Mouse (Mus musculus): Measurements from ENCODE around the gene Hoxa4. TPM values are rescaled to one million over a fixed set of nuclear protein-coding genes. Genes with fewer than 3 reads are reported as not detected.

Hoxa4 gene
- polyA plus RNA-seq, 1 experiment from 2014 or later = 8.8 TPM

DNA sequence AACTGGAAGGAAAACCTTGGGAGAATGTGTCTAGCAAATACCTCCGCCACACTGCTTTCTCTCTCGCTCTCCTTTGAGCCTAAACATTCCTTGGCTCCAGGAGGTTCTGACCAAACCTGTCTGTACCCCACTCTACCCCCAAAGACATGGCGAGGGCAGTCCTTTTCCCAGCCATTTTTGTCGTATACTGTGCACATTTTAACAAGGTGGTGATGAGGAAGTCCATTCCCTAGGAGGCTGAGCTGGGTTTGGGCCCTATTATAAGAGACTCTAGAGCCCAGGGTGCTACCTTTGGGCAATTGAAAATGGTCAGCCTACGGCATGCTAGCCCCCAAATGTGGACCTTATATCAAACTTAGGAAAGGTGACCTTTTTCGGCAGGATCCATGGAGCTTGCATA is 44.3 kb upstream of the Hoxa4 start:
- 25% methylated on average over 6 of the region's 6 CpGs for WGBS
- no peak for ATAC-seq
- Histone ChIP-seq H3K27me3 (replicated peaks; ENCODE audit: control insufficient read depth, insufficient read depth, low read length) (peaks cover 80% of the 10 kb centered on the region), H3K27ac (ENCODE audit: low read depth, low read length) (no peak overlapping the region), H3K4me2 (ENCODE audit: low read length) (no peak overlapping the region), H3K4me3 (ENCODE audit: low read length) (no peak overlapping the region), H3K9ac (ENCODE audit: low read depth, low read length) (no peak overlapping the region), H3K9me3 (ENCODE audit: control insufficient read depth, low read length) (no peaks in the 10 kb centered on the region), H3K4me1 (ENCODE audit: control insufficient read depth, insufficient read depth, low read depth, low read length) (peaks cover 4% of the 10 kb centered on the region; the same call in 1 of the 2 replicates), H3K36me3 (ENCODE audit: control insufficient read depth, insufficient read depth, low read length) (no peaks in the 10 kb centered on the region)

DNA sequence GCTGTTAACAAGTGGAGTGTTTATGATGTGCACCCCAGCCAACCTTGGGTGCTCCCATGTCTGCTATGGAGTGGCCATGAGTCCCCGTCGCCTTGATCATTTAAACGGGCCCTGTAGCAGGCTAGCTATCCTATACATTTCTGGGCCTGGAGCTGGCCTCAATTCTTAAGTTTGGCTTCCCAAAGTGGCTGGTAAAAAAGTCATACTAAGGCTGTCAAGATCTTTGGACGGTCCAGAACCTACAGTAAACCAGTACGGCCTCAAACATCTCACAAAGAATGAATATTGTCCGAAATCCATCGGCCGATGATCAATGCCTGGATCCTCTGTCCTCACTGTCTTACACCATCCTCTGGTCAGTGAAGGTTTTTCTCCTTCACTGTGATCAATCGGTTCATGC is 43.7 kb upstream of the Hoxa4 start:
- Histone ChIP-seq H3K9ac (ENCODE audit: low read depth, low read length) (no peak overlapping the region), H3K9me3 (ENCODE audit: control insufficient read depth, low read length) (no peaks in the 10 kb centered on the region), H3K4me1 (ENCODE audit: control insufficient read depth, insufficient read depth, low read depth, low read length) (peaks cover 2% of the 10 kb centered on the region; the same call in 1 of the 2 replicates), H3K27me3 (replicated peaks; ENCODE audit: control insufficient read depth, insufficient read depth, low read length) (peaks cover 79% of the 10 kb centered on the region), H3K27ac (ENCODE audit: low read depth, low read length) (no peak overlapping the region), H3K4me2 (ENCODE audit: low read length) (no peak overlapping the region), H3K36me3 (ENCODE audit: control insufficient read depth, insufficient read depth, low read length) (no peaks in the 10 kb centered on the region), H3K4me3 (ENCODE audit: low read length) (no peak overlapping the region)
- no peak for ATAC-seq
- WGBS = 30% methylated on average over 9 of the region's 9 CpGs

DNA sequence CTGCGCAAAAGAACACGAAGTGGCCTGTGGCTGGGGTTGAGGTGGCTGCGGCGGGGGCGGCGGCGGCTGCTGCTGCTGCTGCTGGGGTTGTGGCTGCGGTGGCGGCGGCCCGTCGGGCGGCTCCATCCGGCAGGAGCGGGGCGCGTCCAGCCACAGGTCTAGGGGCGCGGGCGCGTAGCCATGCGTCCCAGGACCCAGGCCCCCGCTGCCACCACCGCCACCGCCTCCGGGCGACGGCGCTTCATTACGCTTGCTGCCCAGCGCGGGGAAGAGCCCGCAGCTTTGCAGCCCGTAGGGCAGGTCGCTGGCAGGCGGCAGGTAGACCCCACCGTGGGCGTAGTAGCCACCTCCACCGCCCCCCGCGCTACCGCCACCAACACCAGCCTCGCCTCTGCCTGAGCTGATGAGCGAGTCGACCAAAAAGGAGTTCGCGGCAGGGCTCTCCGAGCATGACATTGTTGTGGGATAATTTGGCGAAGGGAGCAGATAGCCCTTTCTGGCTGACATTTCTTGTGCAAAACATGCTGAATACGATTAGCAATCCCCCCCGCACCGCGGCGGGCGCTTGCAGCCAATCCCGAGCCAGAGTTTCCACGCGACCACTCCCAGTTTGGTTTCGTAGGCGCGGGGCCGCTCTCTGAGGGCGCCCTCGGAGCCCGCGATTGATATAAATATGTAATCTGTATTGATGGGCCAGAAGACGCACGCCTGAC is 43.0 kb upstream of the Hoxa4 start:
- Histone ChIP-seq H3K36me3 (ENCODE audit: control insufficient read depth, insufficient read depth, low read length) (no peaks in the 10 kb centered on the region), H3K4me2 (ENCODE audit: low read length) (no peak overlapping the region), H3K27me3 (replicated peaks; ENCODE audit: control insufficient read depth, insufficient read depth, low read length) (peaks cover 78% of the 10 kb centered on the region), H3K4me3 (ENCODE audit: low read length) (no peak overlapping the region), H3K27ac (ENCODE audit: low read depth, low read length) (no peak overlapping the region), H3K9ac (ENCODE audit: low read depth, low read length) (no peak overlapping the region), H3K4me1 (ENCODE audit: control insufficient read depth, insufficient read depth, low read depth, low read length) (no peaks in the 10 kb centered on the region), H3K9me3 (ENCODE audit: control insufficient read depth, low read length) (no peaks in the 10 kb centered on the region)
- no peak for ATAC-seq
- WGBS = under 1% methylated on average over 52 of the region's 68 CpGs

DNA sequence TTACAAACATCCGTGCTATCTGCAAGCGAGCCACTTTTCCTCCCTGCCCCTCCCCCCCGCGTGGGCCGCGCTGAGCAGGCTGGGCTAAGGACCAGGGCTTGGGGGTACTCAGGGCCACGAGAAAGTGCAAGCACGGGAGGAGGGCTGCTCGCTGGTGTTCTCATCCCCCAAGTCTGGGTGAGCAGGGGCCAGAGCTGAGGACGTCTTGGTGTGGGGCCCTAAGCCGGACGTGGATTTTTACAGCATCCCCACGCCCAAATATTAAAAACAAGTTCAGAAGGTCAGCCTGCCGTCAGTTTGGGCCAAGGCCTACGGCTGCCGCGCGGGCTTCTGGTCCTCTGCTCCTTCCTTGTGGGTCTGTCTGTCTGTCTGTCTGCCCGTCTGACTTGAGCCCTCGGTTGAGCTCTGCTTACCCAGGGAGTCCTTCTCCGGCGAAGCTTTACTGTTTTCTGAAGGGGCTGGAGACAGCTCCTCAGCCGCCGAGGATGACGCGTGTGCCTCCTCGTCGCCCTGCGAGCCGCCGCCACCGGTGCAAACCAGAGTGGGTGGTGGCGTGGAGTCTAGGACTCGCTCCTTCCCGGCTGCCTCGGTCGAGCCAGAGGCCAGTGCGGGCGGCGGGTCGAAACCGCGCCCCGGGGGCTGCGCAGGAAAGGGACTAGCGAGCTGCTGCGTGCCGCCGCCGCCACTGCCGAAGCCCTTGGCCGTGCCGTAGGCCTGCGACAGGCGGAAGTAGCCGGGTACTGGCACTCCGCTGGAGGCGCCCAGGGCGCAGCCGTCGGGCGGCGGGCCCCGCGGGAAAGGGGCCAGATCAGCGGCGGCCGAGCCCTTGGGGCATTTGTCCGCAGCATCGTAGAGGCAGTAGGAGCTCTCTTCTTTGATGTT is 42.2 kb upstream of the Hoxa4 start:
- ATAC-seq = no peak
- 1% methylated on average over 65 of the region's 70 CpGs for WGBS
- H3K36me3 ChIP-seq (ENCODE audit: control insufficient read depth, insufficient read depth, low read length) = no peaks in the 10 kb centered on the region
- H3K4me2 ChIP-seq (ENCODE audit: low read length) = no peak overlapping the region
- H3K4me1 ChIP-seq (ENCODE audit: control insufficient read depth, insufficient read depth, low read depth, low read length) = no peaks in the 10 kb centered on the region
- peaks cover 80% of the 10 kb centered on the region for H3K27me3 ChIP-seq (replicated peaks; ENCODE audit: control insufficient read depth, insufficient read depth, low read length)
- no peak overlapping the region for H3K27ac ChIP-seq (ENCODE audit: low read depth, low read length)
- no peaks in the 10 kb centered on the region for H3K9me3 ChIP-seq (ENCODE audit: control insufficient read depth, low read length)
- no peak overlapping the region for H3K4me3 ChIP-seq (ENCODE audit: low read length)
- H3K9ac ChIP-seq (ENCODE audit: low read depth, low read length) = no peak overlapping the region

DNA sequence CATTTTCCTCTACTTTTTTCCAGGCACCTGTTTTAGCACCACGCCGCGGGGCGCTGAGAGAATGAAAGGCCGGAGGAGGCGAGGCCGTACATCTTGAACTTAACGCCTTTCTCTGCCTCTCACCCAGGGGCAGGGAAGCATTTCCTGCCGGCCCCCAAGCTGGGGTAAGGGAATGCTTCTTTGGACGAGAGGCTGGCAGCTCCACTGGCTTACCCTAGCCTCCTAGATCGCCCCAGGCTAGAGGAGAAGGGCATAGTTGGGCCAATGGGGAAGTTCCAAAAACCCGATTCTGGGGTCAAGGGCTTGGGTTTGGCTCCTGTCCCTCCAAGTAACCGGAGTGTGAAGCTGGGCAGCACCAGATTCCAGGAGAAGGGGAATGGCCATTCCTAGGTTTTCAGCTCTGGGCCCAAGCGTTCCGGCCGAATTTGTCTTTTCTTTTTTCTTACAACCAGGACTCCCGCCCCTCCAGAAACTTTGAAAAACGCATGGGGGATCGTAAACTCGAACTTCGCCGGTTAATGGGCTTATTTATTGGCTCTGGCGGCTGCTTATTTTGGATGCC is 41.5 kb upstream of the Hoxa4 start:
- H3K27me3 ChIP-seq (replicated peaks; ENCODE audit: control insufficient read depth, insufficient read depth, low read length) = peaks cover 82% of the 10 kb centered on the region
- H3K27ac ChIP-seq (ENCODE audit: low read depth, low read length) = no peak overlapping the region
- ATAC-seq = no peak
- 3% methylated on average over 23 of the region's 23 CpGs for WGBS
- no peaks in the 10 kb centered on the region for H3K9me3 ChIP-seq (ENCODE audit: control insufficient read depth, low read length)
- H3K4me1 ChIP-seq (ENCODE audit: control insufficient read depth, insufficient read depth, low read depth, low read length) = no peaks in the 10 kb centered on the region
- no peaks in the 10 kb centered on the region for H3K36me3 ChIP-seq (ENCODE audit: control insufficient read depth, insufficient read depth, low read length)
- H3K9ac ChIP-seq (ENCODE audit: low read depth, low read length) = no peak overlapping the region
- no peak overlapping the region for H3K4me3 ChIP-seq (ENCODE audit: low read length)
- H3K4me2 ChIP-seq (ENCODE audit: low read length) = no peak overlapping the region

DNA sequence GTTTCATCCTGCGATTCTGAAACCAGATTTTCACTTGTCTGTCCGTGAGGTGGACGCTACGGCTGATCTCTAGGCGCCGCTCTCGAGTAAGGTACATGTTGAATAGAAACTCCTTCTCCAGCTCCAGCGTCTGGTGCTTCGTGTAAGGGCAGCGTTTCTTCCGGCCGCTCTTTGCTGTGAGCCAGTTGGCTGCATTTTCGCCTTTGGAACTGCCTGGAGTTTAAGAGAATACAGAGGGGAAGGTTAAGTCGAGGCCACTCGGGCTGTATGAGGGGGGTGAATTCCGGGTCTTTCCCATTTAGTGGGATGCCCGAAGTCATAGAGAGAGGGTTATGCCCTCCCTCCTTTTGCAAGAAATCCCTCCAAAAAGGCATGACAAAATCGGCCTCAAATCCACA is 41.0 kb upstream of the Hoxa4 start:
- no peak overlapping the region for H3K9ac ChIP-seq (ENCODE audit: low read depth, low read length)
- H3K4me1 ChIP-seq (ENCODE audit: control insufficient read depth, insufficient read depth, low read depth, low read length) = no peaks in the 10 kb centered on the region
- H3K9me3 ChIP-seq (ENCODE audit: control insufficient read depth, low read length) = no peaks in the 10 kb centered on the region
- H3K36me3 ChIP-seq (ENCODE audit: control insufficient read depth, insufficient read depth, low read length) = no peaks in the 10 kb centered on the region
- no peak overlapping the region for H3K27ac ChIP-seq (ENCODE audit: low read depth, low read length)
- no peak overlapping the region for H3K4me2 ChIP-seq (ENCODE audit: low read length)
- 0% methylated on average over 18 of the region's 18 CpGs for WGBS
- no peak for ATAC-seq
- H3K27me3 ChIP-seq (replicated peaks; ENCODE audit: control insufficient read depth, insufficient read depth, low read length) = peaks cover 81% of the 10 kb centered on the region
- H3K4me3 ChIP-seq (ENCODE audit: low read length) = no peak overlapping the region

DNA sequence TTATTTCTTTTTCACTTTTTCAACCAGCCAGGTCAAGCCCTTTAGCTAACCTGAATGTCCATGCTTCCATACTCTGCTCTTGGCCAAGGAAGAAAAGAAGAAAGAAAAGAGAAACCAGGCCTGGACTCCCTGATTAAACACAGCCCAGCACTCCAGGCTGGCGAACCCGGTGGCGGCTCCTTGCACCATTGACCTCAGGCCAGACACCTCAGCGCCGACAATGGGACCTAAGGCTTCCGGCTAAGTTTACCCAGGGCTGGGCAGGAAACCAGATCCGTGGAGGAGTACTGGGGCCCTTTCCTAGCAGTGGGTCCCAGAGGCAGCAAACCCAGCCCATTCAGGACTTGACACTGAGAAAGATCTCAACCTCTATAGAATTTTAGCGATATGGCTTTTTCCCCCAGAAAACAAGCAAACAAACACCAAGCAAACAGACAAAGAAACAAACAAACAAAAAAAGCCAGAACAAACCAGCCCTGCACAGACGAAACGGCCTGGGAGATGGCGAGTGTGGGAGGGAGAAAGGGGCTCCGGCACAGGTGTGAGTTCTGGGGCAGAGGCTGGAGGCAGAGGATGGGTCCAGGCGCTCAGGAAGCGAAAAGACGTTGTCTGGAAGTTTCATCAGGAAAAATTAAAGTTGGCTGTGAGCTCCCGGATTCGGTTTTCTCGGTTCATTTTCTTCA is 40.5 kb upstream of the Hoxa4 start:
- no peaks in the 10 kb centered on the region for H3K9me3 ChIP-seq (ENCODE audit: control insufficient read depth, low read length)
- WGBS = 1% methylated on average over 18 of the region's 18 CpGs
- H3K36me3 ChIP-seq (ENCODE audit: control insufficient read depth, insufficient read depth, low read length) = no peaks in the 10 kb centered on the region
- no peak overlapping the region for H3K4me3 ChIP-seq (ENCODE audit: low read length)
- no peak overlapping the region for H3K9ac ChIP-seq (ENCODE audit: low read depth, low read length)
- H3K4me2 ChIP-seq (ENCODE audit: low read length) = no peak overlapping the region
- H3K27ac ChIP-seq (ENCODE audit: low read depth, low read length) = no peak overlapping the region
- no peaks in the 10 kb centered on the region for H3K4me1 ChIP-seq (ENCODE audit: control insufficient read depth, insufficient read depth, low read depth, low read length)
- H3K27me3 ChIP-seq (replicated peaks; ENCODE audit: control insufficient read depth, insufficient read depth, low read length) = peaks cover 81% of the 10 kb centered on the region
- no peak for ATAC-seq

DNA sequence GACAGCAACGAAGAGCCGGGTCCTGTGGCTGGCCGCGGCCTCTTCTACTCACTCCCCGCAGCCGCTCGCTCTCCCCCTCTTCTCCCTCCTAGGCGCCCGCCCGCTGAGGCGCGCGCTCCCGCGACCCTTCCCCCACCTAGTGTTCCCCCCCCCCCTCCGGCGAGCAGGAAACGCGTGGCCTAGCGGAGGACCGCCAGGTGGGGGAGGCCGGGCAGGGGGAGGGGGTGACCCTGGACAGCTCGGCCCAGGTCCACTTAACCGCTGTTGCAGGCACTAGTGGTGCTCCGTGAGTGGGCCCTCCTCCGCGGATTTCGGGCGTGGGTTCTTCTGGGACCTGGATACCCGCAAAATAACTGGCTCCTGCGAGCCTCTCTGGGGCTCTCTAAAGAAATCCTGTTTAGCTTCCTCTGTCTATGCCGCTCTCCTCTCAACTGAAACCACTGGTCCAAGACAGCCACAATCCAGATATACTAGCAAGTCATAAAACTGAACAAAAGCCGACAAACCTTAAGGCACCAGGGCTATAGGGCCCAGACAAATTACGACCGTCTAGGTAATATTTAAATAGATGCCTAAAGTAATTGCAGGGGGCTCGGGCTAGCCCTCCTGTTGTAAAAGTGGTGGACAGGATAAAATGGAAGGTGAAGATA is 39.1 kb upstream of the Hoxa4 start, which contains the start of gene Hoxa9:
TSS of gene Hoxa9 (minus strand) at position 574 of the 650 bp plus-strand sequence.
- Histone ChIP-seq H3K36me3 (ENCODE audit: control insufficient read depth, insufficient read depth, low read length) (no peaks in the 10 kb centered on the region), H3K4me3 (ENCODE audit: low read length) (no peak within 1 kb of the TSS), H3K9me3 (ENCODE audit: control insufficient read depth, low read length) (no peaks in the 10 kb centered on the region), H3K9ac (ENCODE audit: low read depth, low read length) (no peak within 1 kb of the TSS), H3K4me2 (ENCODE audit: low read length) (no peak within 1 kb of the TSS), H3K4me1 (ENCODE audit: control insufficient read depth, insufficient read depth, low read depth, low read length) (no peaks in the 10 kb centered on the region), H3K27me3 (replicated peaks; ENCODE audit: control insufficient read depth, insufficient read depth, low read length) (peaks cover 78% of the 10 kb centered on the region), H3K27ac (ENCODE audit: low read depth, low read length) (no peak within 1 kb of the TSS)
- no peak for ATAC-seq
- 2% methylated on average over 22 of the region's 36 CpGs for WGBS

Measured in hindbrain, embryonic 16.5 days (tissue).